Mouse (Mus musculus) large intestine, adult 2 months (tissue): ENCODE data around the gene Dus3l. TPM values are rescaled to one million over a fixed set of nuclear protein-coding genes. Genes with fewer than 3 reads are reported as not detected.

ENCODE experiments used
- DNase-seq: peaks from one replicate; pipeline ENCODE4 v3.0.0-alpha.2; 2012; ENCODE audit warnings: low read depth, low spot score
- WGBS: fragments of 180-500 bp; shearing (Covaris S2); methylation state at CpG from one replicate; pipeline ENCODE4 v1.1.7; 2018; 5-methylcytosine and 5-hydroxymethylcytosine counted together
- polyA plus RNA-seq: library from polyadenylated mRNA; depleted of rRNA; stranded (reverse); fragments of >200 nt; gene quantifications from 2 replicates; pipeline ENCODE4 v1.2.3, GENCODE M21; 2012; rRNA removed

The Dus3l gene
- 42.7 and 53.1 TPM in 2 replicates for polyA plus RNA-seq

DNA sequence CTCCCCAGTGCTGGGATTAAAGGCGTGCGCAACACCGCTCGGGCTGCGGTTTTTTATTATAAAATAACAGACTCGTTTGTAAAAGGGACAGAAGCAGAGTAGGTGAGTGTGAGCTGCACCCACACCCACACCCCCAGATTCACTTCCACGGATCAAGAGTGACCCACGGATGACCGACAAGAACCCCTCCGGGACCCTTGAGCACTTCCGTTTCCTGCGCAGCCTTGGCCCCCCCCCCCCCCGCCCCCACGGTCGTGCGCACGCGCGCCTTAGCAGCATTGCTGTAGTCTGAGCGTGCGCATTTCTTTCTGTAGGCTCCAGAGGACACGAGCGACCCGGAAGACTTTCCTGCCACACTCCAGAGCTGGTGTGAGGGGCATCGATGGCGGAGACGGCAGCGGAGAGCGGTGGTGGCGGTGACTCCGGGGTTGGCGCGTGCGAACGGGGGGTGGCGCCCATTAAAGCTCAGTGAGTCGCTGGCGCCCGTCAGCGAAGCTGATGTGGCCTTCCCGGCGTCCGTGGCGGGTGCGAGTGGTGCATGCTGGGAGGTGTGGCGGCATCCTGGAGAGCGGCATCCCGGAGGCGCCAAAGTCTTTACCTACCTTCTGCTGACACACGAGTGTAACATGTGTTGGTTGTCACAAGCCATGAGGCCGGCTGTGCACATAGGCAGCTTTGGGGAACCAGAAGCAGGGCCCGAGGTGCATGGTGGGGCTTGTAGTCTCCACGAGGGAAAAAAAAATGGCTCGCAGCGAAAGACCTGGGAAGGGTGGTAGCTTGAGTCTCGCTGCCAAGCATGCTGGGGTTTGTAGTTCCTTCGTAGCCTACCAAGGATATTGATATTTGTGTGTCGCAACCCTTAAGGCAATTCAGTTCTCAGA lies at the start of gene Dus3l:
Gene Dus3l, plus strand, starts transcription at position 284 of the 881 bp plus-strand sequence.
- 1% methylated on average over 58 of the region's 58 CpGs for WGBS
- DNase-seq = peak; percentile 61

DNA sequence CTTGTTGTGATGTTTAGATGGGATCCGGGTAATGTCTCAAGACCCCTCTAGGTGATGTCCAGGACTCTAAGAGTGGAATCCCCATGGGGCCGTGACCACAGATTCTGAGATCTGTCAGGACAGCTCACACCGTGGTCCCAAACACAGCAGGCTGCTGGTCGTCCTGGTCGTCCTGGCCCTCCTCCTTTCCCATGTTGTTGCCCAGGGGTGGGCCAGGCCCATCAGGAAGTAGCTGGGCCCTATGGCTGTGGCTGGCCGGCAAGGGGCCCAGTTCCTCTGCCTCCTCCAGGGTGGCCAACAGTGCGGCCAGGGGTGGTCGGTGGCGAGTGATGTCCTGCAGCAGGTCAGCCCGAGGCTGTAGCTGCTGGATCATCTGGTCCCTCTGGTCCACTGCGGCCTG lies 49.2 kb upstream of the Dus3l start:
- WGBS = 82% methylated on average over 11 of the region's 11 CpGs
- no peak for DNase-seq

DNA sequence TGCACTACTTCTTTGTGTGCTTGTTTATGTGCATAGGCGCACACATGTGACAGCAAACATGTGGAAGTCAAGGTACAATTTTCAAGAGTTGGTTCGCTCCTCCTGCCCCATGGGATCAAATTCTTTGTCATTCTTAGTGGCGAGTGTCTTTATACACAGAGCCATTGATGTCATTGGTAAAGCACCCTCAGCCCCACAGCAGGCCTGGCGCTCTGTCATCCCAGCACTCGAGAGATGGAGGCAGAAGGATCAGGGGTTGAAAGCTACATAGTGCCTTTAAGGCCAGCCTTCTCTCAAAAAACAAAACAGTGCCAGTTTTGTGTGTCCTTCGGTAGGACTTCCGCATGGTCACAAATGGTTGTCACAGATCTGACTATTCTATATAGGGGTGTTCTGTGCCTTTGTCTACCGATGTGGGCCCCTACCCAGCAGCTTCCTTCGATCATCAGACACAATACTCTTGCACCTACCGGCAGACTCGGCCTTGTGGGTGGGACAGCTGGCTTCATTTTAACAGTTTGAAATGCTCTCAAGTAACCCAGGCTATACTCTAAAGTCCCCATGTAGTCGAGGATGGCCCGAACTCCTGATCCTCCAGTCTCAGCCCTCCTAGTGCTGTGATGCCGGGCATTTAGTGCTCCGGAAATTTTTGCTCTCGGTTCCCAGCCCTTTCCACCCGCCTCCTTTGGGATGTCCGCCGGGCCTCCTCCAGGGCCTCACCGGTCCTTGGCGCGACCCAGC lies 48.5 kb upstream of the Dus3l start:
- DNase-seq = no peak
- 19% methylated on average over 22 of the region's 22 CpGs for WGBS

DNA sequence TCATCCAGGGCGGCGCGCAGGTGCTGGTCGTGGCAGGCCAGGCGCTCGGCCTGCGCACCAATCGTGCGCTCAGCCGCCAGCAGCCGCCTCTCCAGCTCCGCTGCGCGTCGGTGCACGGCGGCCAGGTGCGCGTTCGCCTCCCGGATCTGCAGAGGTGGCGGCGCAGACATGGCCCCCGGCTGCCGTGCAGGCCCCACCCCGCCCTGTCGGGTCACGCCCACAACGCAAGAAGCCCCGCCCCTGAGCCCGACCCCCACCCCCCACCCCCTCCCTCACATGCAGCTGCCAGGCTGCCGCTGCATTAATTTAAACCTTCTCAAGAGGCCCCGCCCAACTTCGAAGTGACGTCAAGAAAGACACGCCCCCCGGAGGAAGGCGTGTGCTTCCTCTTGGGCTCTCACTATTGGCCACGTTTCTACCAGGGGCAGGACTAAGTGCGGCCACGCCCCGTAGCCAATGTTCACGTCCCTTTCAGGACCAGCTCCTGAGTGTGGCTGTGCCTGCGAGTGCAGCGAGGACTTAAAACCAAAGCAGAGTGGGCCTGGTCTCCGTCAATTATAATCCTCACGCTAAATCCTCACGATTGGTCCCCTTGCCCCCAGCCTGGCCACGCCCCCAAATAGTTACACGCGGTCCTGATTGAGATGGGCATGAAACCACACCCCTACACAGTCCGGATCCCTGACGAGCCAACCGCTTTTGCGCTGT lies 47.7 kb upstream of the Dus3l start:
- WGBS = under 1% methylated on average over 55 of the region's 55 CpGs
- DNase-seq = peak; percentile 97

DNA sequence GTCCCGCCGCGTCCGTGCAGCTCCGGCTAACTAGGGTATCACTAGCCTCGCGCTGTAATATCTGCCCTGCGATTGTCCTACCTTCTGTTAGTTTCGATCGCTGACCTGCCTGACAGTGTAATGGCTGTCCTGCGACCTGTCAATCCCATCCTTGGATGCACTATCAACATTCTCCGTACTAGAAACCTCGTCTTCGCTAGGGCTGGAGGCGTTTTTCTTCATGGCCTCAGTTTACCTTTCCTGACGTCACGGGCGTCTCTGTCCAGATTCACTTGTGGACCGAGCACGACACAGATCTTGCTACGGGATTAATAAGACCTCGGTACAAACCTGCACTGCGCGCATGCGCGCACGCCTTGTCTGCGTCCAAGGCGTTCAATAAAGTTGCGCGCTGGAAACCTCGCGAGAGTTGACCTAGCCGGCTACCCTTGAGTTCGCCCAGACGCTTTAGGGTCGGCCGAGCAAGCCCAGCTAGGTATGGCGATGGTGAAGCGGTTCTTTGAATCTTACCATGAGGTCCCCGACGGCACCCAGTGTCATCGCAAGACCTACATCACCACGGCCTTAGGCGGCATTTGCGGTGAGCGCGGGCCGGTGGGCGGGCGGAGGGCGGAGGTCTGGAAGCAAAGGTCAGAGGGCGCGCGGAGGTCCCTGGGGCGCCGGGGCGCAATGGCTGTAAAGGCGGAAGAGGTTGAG lies 47.0 kb upstream of the Dus3l start, which contains the start of the genes Ndufa11 and Vmac:
Gene Ndufa11, plus strand, starts transcription at position 405 of the 696 bp plus-strand sequence.
Gene Vmac, minus strand, starts transcription at position 660 of the 696 bp plus-strand sequence.
- under 1% methylated on average over 59 of the region's 59 CpGs for WGBS
- peak; percentile 94 for DNase-seq

DNA sequence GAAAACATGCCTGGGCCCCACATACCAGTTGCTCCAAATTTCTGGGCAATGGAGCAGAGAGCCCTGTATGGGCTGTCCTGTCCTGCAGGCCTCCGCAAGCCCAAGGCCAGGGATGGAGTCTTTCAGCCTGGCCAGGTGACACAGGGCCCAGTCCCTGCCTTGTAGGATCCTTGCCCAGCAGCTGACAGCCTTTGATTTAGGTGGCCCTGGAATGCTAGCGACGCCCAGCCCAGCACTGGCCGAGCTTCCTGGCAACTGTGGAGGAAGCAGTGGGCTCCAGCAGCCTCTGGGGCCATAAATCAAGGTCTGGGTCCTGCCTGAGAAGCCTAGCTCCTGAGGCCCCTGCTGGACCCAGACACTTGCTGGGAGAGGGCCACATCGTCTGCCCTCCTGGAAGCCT lies 42.1 kb upstream of the Dus3l start:
- 63% methylated on average over 5 of the region's 5 CpGs for WGBS
- no peak for DNase-seq

DNA sequence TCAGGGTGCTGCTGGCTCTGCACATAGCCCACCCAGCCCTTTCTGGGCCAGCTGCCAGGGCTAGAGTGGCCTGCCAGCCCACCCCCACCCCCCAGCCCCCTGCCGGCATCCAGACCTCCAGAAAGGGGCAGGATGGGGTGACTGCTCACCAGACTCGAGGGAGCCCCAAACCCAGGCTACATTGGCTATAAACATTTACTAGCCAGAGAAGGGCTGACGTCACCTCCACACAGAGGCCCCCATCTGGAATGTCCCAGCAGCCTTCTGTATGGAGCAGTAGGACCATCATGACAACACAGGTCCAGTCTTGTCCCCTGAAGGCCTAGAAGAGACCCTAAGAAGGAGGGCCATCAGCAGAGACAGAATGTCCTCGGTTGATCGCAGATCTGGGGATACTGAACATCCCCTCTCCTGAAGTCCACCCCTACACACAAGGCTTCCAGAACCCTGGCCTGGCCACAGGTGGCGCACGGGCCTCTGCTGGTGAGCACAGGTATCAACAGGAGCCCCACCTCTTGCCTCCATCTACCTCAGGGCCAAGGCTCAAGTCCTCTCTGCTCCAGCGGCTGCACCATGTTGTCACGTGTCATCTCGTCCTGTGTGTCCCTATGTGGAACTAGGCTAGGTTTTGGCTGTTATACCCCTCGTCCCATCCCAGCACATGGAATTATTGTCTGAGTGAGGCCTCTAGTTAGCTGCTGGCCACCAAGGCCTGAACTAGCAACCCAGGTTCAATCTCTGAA lies 41.0 kb upstream of the Dus3l start:
- 78% methylated on average over 11 of the region's 11 CpGs for WGBS

DNA sequence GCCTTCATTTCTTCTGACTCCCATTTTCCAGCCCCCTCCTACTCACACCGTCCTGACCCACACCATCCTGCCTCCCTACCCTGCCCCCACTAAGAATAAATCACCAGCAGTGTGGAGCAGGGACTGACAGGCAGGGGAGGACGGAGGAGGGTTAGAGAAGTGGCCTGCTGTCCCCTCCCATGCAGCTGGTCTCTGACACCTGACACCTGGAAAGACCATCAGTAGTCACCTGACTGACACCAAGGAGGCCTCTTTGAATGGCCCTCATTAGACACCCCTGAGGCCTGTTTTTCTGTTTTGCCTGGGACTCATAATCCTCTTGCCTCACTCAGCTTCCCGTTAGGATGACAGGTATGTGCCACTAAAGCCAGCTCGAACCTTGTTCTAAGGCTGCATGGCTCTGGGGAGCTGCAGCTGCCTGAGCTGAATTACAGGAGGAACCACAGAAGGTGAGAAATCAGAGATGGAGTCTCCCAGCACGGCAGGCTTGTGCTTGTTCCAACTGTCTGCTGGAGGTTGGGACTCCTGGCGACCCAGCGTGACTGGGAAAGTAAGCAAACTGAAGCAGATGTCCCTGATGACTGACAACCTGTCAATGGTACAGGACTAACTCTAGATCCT lies 37.4 kb upstream of the Dus3l start:
- no peak for DNase-seq
- WGBS = 26% methylated on average over 7 of the region's 7 CpGs

More for the DNA sequence above, 41.0 kb upstream of the Dus3l start:
- DNase-seq = no peak

DNA sequence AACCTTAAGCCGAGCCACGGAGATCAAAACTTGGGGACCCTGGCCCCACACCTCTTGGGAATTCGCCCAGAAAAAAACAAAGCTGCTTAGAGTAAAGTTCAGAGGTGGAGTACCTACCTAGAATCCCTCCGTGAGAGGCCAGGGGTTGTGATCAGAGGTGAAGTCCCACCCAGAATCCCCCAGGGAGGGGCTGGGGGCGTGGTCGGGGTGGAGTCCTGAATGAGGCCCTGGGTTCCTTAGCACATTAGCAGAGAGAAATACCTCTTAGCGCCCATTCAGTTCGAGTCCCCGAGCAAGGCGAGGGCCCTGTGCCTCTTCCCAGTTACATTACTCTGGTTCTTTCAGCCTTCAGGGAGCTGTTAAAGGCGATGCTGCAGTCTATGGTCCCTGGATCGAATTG lies 36.9 kb upstream of the Dus3l start:
- no peak for DNase-seq
- WGBS = 17% methylated on average over 12 of the region's 12 CpGs

DNA sequence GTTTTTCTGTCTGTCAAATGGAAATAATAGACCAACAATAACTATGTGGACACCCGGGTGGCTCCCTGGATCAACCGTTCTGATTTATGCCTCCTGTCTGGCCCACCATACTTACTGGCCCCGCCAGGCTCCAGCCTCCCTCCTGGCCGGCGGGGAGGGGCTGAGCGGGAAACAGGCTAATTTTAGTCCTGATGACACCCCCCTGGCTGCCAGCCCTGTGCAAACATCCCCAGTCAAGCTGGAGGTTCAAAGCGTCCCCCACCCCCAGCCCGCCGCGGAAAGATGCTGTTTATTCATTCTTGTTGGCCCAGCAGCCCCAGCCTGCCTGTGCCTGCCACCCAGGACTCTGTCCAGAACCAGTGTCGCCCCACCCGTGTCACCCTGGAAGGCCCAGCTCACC lies 36.4 kb upstream of the Dus3l start:
- no peak for DNase-seq
- 17% methylated on average over 12 of the region's 12 CpGs for WGBS

DNA sequence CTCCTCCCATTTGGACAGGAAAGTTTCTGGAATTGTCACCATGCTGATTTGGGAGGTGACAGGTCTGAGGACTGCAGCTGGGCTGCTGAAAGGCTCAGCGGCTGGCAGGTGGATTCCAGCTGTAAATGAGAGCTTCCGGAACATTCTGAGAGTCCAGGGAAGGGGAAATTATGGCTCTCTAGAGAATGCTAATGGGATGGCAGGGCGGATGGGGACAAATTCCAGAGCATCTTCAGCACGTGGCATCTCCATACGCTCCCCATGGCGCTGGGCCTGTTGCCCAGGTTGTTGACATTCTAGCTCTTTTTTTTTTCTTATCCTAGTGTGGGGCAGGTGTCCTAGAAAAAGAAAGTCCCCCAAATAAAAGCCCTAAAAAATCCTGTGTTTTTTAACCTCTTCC lies 35.4 kb upstream of the Dus3l start:
- 24% methylated on average over 6 of the region's 6 CpGs for WGBS
- DNase-seq = no peak

DNA sequence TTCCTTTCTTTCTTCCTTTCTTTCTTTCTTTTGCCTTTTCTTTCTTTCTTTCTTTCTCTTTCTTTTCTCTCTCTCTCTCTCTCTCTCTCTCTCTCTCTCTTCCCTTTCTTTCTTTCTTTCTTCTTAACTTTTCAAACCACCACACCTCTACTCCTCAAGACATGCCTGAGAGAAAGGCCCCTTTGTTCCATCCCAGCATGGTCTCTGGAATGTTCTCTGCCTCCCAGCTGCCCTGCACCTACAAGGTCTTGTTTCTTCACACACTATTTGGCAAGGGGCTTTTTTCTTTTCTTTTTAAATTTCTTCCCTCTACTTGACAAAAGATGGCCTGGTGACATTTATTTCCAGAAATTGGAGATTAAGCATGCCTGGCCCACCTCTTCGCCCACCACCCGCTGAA lies 34.9 kb upstream of the Dus3l start:
- no peak for DNase-seq
- 77% methylated on average over 2 of the region's 2 CpGs for WGBS

DNA sequence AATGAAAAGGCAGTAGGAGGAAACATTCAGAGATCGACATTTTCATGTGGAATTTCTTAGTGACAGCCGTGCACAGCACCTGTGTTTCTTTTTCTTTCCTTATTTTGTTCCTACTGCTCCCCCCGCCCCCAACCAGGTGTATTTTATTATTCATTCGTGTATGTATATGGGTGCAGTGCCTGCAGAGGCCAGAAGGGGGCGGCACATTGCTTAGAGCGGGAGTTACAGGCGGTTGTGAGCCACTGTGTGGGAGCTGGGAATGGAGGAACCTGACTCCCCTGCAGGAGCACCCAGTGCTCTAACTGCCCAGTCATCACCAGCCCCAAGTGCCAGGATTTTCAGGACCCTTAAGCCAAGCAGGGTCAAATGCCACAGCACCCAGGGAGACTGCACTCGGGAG lies 28.0 kb upstream of the Dus3l start:
- no peak for DNase-seq
- WGBS = 41% methylated on average over 8 of the region's 8 CpGs

DNA sequence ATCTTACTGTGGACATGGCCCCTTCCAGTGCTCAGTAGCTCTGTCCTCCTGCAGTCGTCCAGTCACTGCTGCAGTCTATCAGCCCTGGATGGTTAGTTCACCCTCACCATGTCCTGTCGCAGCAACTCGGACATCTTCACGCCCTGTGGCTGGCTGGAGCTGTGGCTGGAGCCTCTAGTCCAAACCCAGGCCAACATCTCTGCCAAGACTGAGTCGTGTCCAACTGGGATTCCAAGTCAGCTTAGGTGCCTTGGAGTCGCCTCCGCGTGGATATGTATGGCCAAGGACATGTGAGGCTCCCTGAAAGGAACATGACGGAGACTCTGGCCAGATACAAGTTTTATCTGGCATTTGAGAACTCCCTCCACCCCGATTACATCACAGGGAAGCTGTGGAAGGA lies 26.3 kb upstream of the Dus3l start:
- WGBS = 76% methylated on average over 10 of the region's 10 CpGs
- DNase-seq = no peak

DNA sequence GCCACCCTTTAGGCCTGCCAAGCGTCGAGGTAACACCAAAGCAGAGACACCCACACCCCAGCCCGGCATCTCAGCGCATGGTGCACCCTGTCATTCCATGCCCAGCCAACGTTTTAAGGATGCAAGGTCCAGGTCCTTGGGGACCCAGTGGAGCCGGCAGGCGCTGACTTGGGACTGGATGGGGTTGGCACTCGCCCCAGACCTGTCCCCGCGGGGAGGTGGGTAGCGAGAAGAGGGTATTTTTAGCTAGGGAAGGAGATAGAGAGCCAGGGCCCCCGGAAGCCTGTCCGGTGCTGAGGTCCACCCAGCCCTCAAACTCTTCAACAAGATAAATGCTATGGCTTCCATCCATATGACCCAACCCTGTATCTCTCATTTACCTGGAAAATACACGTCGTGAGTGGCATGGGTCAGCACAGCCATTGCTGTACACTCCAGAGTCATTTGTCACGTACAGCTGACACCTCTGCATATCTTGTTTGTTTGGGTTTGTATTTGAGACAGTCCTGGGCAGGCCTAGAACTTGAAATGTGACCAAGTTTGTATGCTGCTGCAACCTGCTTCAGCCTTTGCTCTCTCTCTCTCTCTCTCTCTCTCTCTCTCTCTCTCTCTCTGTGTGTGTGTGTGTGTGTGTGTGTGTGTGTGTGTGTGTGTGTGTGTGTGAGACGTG lies 24.3 kb upstream of the Dus3l start:
- WGBS = 80% methylated on average over 17 of the region's 17 CpGs
- no peak for DNase-seq

DNA sequence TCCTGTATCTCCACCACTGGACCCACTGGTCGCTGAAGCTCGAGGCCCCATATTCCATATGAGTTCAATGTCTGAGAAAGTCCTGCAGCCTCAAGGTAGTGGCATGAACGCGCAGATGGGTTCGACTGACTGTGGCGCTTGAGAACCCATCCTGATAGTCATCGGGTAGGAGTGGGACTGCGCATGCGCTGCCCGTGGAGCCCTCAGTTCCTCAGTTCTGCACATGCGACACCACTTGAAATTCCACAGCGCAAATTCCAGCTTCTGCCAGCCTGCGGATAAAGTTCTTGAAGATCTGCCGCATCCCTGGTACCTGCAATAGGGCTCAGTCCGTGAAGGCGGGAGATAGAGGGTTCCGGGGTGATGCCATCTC lies 23.8 kb upstream of the Dus3l start:
- WGBS = 79% methylated on average over 17 of the region's 17 CpGs

DNA sequence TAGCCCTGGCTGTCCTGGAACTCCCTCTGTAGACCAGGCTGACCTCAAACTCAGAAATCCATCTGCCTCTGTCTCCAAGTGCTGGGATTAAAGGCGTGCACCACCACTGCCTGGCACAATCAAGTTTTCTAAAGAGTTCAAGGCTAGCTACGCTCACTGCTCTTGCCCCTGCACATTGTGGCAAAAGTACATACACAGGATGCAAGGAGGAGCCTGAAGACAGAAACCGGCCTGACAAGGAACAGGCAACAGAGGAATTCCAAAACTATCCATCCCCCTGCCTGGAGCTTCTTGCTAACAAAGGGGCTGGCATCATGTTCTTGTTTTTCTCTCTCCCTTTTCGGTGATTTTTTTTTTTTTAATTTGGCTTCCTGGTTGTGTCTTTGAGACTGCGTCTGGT lies 20.4 kb upstream of the Dus3l start:
- DNase-seq = no peak
- 38% methylated on average over 5 of the region's 5 CpGs for WGBS

More for the DNA sequence above, 23.8 kb upstream of the Dus3l start:
- DNase-seq = no peak
